Mouse (Mus musculus) hindbrain, embryonic 11.5 days (tissue): ENCODE measurements at regions not wholly inside any gene's neighbourhood (a gene's known extent, or its start where the extent isn't known, plus 50 kb on each side); places are given as distances from the start of the nearest gene placed in this dataset.

Experiments
- ATAC-seq: fragments of 200-750 bp; cut with Nextera tagmentation; 2 replicates; pipeline ENCODE4 v1.8.0; 2017; ENCODE audit warnings: mild to moderate bottlenecking, moderate TSS enrichment, moderate library complexity; ENCODE audit not compliant: low FRiP score
- DNase-seq: peaks from one replicate; pipeline ENCODE4 v3.0.0-alpha.2; 2015; ENCODE audit warnings: low spot score
- H3K27ac ChIP-seq: fragments of 300-500 bp; sonication (generic); 2 replicates; pipeline ENCODE4 v1.5.1; 2014; ENCODE audit warnings: mild to moderate bottlenecking, low read depth, low read length
- H3K27me3 ChIP-seq: fragments of 300-500 bp; sonication (generic); 2 replicates; pipeline ENCODE4 v1.6.1; 2014; ENCODE audit warnings: mild to moderate bottlenecking, low read length, moderate library complexity, mixed read lengths; ENCODE audit not compliant: control insufficient read depth, insufficient read depth
- H3K36me3 ChIP-seq: fragments of 300-500 bp; sonication (generic); 2 replicates; pipeline ENCODE4 v1.6.1; 2014; ENCODE audit warnings: mild to moderate bottlenecking, low read length, moderate library complexity, mixed read lengths; ENCODE audit not compliant: control insufficient read depth, insufficient read depth
- H3K4me1 ChIP-seq: fragments of 300-500 bp; sonication (generic); replicated peaks from 2 replicates; pipeline ENCODE4 v1.6.1; 2014; ENCODE audit warnings: low read length, mixed read lengths; ENCODE audit not compliant: control insufficient read depth, insufficient read depth
- H3K4me2 ChIP-seq: fragments of 300-500 bp; sonication (generic); replicated peaks from 2 replicates; pipeline ENCODE4 v1.6.1; 2014; ENCODE audit warnings: mild to moderate bottlenecking, low read depth, low read length
- H3K4me3 ChIP-seq: fragments of 300-500 bp; sonication (generic); 2 replicates; pipeline ENCODE4 v1.5.1; 2014; ENCODE audit warnings: low read depth, low read length
- H3K9ac ChIP-seq: fragments of 300-500 bp; sonication (generic); 2 replicates; pipeline ENCODE4 v1.6.1; 2014; ENCODE audit warnings: low read depth, low read length
- H3K9me3 ChIP-seq: fragments of 300-500 bp; sonication (generic); 2 replicates; pipeline ENCODE4 v1.6.1; 2016; ENCODE audit warnings: low read length; ENCODE audit not compliant: control insufficient read depth
- WGBS: fragments of 180-500 bp; shearing (Covaris S2); extraction: QIAGEN DNeasy Blood & Tissue Kit; methylation state at CpG from one replicate; pipeline ENCODE4 v1.1.7; 2014; 5-methylcytosine and 5-hydroxymethylcytosine counted together

- WGBS: 33% methylated on average over 5 of the region's 5 CpGs
- Histone ChIP-seq H3K9ac (no peak overlapping the region), H3K27me3 (no peaks in the 10 kb centered on the region), H3K9me3 (no peaks in the 10 kb centered on the region), H3K4me3 (no peak overlapping the region), H3K27ac (no peak overlapping the region), H3K4me2 (no peak overlapping the region), H3K4me1 (no peaks in the 10 kb centered on the region), H3K36me3 (no peaks in the 10 kb centered on the region)
- DNase-seq: peak; percentile 50
- peak; percentile 74 for ATAC-seq
Observed at GRCm38 (mm10) chr1:14570562-14570981, 1522.6 kb downstream of the 4930444P10Rik start.

- no peaks in the 10 kb centered on the region for H3K36me3 ChIP-seq
- no peak overlapping the region for H3K27ac ChIP-seq
- no peak overlapping the region for H3K4me2 ChIP-seq
- H3K9ac ChIP-seq: no peak overlapping the region
- no peaks in the 10 kb centered on the region for H3K4me1 ChIP-seq
- DNase-seq (peak; percentile 4), ATAC-seq (peak; percentile 67)
- no peak overlapping the region for H3K4me3 ChIP-seq
- WGBS: 76% methylated on average over 3 of the region's 3 CpGs
- no peaks in the 10 kb centered on the region for H3K27me3 ChIP-seq
- no peaks in the 10 kb centered on the region for H3K9me3 ChIP-seq
Observed at GRCm38 (mm10) chr1:14570113-14570512, 1523.0 kb downstream of the 4930444P10Rik start.

- WGBS: 68% methylated on average over 4 of the region's 4 CpGs
- Histone ChIP-seq H3K4me2 (no peak overlapping the region), H3K9me3 (no peaks in the 10 kb centered on the region), H3K27me3 (no peaks in the 10 kb centered on the region), H3K27ac (no peak overlapping the region), H3K36me3 (no peaks in the 10 kb centered on the region), H3K9ac (no peak overlapping the region), H3K4me3 (no peak overlapping the region), H3K4me1 (no peaks in the 10 kb centered on the region)
- DNase-seq (no peak), ATAC-seq (no peak)
Observed at GRCm38 (mm10) chr1:14567006-14567405, 1526.1 kb downstream of the 4930444P10Rik start.

DNA sequence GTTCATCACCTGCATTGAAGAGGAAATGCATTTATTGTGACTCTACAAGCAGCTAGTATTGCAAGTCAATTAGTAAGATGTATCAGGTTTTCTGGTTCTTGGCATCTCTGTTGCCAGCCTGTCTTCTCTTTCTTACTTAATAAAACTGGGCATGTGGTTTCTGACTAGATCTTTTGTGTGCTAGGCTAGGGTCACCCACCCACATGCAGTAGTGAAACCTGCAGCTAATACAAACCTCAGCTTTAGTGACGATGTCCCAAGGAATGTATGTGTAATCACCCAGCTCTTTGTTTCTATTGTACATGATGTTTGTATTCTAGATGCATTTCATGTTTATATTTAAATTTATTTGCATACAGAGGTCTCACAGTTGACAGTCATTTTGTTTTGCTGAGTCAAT, 1526.7 kb downstream of the 4930444P10Rik start:
- Histone ChIP-seq H3K4me1 (no peaks in the 10 kb centered on the region), H3K9ac (no peak overlapping the region), H3K4me3 (no peak overlapping the region), H3K27me3 (no peaks in the 10 kb centered on the region), H3K36me3 (no peaks in the 10 kb centered on the region), H3K4me2 (no peak overlapping the region), H3K27ac (no peak overlapping the region), H3K9me3 (no peaks in the 10 kb centered on the region)
- DNase-seq: no peak
- no peak for ATAC-seq
- 66% methylated on average over 1 of the region's 1 CpGs for WGBS
